Mouse (Mus musculus) CH12.LX (cell line): ENCODE results near the gene BC049715.

Source experiments
- CHD1 ChIP-seq: IDR thresholded peaks from 2 replicates; pipeline ENCODE4 v1.6.1; 2012; ENCODE audit warnings: low read depth, low read length, improper control_type of control experiment, inconsistent platforms
- CTCF ChIP-seq, 2 experiments: IDR thresholded peaks in 1 of 2; conservative IDR thresholded peaks in 1 of 2; 2 replicates each; pipeline ENCODE4 v1.5.1; 2011 to 2012; ENCODE audit warnings: low read depth in 2 of 2, low read length in 2 of 2, improper control_type of control experiment in 1 of 2, inconsistent platforms in 1 of 2, mild to moderate bottlenecking in 1 of 2, moderate library complexity in 1 of 2
- E2F4 ChIP-seq: IDR thresholded peaks from 2 replicates; pipeline ENCODE4 v1.6.1; 2011; ENCODE audit warnings: low read depth, low read length, improper control_type of control experiment; ENCODE audit not compliant: insufficient replicate concordance
- ELF1 ChIP-seq: IDR thresholded peaks from 2 replicates; pipeline ENCODE4 v1.6.1; 2014; ENCODE audit warnings: low read depth, mild to moderate bottlenecking, inconsistent platforms, low read length, improper control_type of control experiment
- HCFC1 ChIP-seq: IDR thresholded peaks from 2 replicates; pipeline ENCODE4 v1.6.1; 2012; ENCODE audit warnings: low read depth, mild to moderate bottlenecking, inconsistent platforms, low read length, improper control_type of control experiment
- MAFK ChIP-seq: IDR thresholded peaks from 2 replicates; pipeline ENCODE4 v1.6.1; 2011; ENCODE audit warnings: low read length, improper control_type of control experiment; ENCODE audit not compliant: insufficient replicate concordance
- MAX ChIP-seq: IDR thresholded peaks from 2 replicates; pipeline ENCODE4 v1.6.1; 2011; ENCODE audit warnings: low read length, improper control_type of control experiment
- PAX5 ChIP-seq: IDR thresholded peaks from 2 replicates; pipeline ENCODE4 v1.6.1; 2012; ENCODE audit warnings: low read length, inconsistent platforms, mixed read lengths
- POLR2A ChIP-seq: IDR thresholded peaks from 2 replicates; pipeline ENCODE4 v1.6.1; 2011; ENCODE audit warnings: low read depth, mild to moderate bottlenecking, improper control_type of control experiment, low read length
- RAD21 ChIP-seq: IDR thresholded peaks from 2 replicates; pipeline ENCODE4 v1.6.1; 2011; ENCODE audit warnings: low read depth, mild to moderate bottlenecking, low read length, improper control_type of control experiment, moderate library complexity
- SIN3A ChIP-seq: IDR thresholded peaks from 2 replicates; pipeline ENCODE4 v1.6.1; 2012; ENCODE audit warnings: low read length, improper control_type of control experiment, inconsistent platforms
- TCF12 ChIP-seq: IDR thresholded peaks from 2 replicates; pipeline ENCODE4 v1.6.1; 2014; ENCODE audit warnings: low read depth, mild to moderate bottlenecking, inconsistent platforms, low read length, improper control_type of control experiment

DNA sequence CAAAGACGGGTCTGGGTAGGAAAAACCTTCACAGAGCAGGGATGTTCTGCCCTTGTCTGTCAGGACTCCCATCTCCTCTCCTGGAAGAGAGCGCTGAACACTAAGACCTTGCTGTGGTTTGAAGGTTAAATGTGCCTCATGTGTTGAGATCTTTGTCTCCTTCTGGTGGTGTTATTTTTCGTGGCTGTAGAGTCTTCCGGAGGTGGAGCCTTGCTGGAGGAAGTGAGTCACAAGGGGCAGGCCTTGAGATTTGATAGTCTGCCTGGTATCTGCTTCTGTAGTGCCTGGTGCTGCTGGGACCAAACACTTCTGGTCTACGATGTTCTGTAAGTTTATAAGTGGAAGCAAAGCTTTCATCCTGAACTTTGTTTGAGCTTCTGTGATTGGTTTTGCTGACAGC is 21.5 kb downstream of the BC049715 start:
- TF ChIP-seq MAX: no peak
- no peak for TF ChIP-seq PAX5
- TF ChIP-seq POLR2A: no peak
- no peak for TF ChIP-seq TCF12
- no peak for TF ChIP-seq SIN3A
- TF ChIP-seq RAD21: no peak
- TF ChIP-seq MAFK: no peak
- TF ChIP-seq CTCF (conservative IDR thresholded peaks at IDR 0.05 in 1 of 2, IDR thresholded peaks at IDR 0.05 in 1 of 2; ENCODE audit: low read depth in 2 of 2, low read length in 2 of 2): no peak
- no peak for TF ChIP-seq CHD1
- no peak for TF ChIP-seq HCFC1
- no peak for TF ChIP-seq E2F4
- no peak for TF ChIP-seq ELF1
